Mouse (Mus musculus) thymus, postnatal 10 days (tissue): ENCODE measurements around the gene Zfp616.

Experiments used
- DNase-seq, 2 experiments: peaks; one replicate each; pipeline ENCODE4 v3.0.0; 2021; ENCODE audit warnings: low spot score in 2 of 2

Zfp616 gene

DNA sequence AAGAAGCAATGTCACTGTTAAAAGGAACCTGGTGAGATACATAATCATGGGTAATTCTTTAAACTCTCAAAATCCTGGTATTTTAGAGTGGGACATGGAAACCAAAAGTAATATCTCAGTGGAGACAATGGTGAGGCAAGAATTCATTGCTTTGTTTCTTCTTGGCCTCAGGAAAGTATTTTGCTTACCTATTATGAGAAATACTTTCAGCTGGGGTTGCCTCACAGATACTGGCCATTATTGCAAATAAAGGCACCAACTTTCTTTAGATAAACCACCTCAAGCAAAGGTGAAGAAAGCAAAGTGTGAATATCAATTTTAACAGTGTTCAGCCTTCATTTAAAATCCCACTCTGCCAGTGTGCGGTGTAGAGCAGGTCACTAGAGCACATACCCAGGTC lies at the start of gene Zfp616:
TSS of gene Zfp616 (plus strand) at position 301 of the 400 bp plus-strand sequence.
- DNase-seq, result no peak

GRCm38 (mm10) chr11:74051347-74051746 lies 18.4 kb upstream of the Zfp616 start:
- DNase-seq, result no peak

GRCm38 (mm10) chr11:74056451-74056850 lies 13.3 kb upstream of the Zfp616 start, which contains the start of the genes Olfr139 and Olfr399:
TSS of gene Olfr139 (minus strand) at chr11:74056551.
TSS of gene Olfr399 (minus strand) at chr11:74056615.
- DNase-seq, result no peak

- DNase-seq, result no peak
Measured at GRCm38 (mm10) chr11:74100724-74101123, 31.0 kb downstream of the Zfp616 start.

DNA sequence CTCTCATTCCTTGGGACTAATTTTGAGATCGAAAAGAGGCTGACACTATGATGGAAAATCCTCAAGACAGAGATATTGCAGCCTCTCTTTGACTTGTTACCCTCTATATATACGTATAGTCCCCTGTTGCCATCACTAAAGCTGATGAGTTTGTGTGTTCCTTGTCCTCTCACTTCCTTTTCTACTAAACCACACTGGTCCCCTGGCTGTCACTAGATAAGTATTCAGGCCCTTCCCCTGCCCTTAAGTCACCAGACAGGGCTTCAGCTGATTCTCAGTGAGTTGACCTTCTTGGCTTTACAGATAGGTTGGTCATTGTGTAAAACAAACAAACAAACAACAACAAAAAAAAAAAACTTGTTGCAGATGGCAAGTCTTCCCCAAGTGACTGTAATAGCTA lies 31.8 kb downstream of the Zfp616 start:
- DNase-seq, result no peak

DNA sequence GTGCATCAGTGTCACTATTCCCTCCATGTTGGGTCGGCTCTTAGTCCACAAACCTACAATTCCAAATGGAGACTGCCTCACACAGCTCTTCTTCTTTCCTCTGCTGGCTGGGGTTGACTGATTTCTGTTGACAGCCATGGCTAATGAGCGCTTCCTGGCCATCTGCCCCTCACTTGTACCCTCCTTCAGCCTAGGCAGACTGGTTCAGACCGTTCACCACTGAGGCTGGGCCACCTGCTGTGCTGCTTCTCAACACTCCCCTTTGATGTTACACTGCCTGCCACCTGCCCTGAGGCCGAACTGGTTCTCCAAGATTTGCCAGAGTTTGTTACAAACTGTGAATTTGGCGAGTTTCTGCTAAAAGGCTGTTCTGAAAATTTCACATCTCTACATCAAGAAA lies 35.3 kb downstream of the Zfp616 start:
- DNase-seq, result no peak

- DNase-seq, result no peak
Measured at GRCm38 (mm10) chr11:74113412-74113811, 43.7 kb downstream of the Zfp616 start, which contains the start of gene Olfr401. TSS of gene Olfr401 (plus strand) at chr11:74113712.
